Mouse (Mus musculus) CD4-positive, CD25-positive, alpha-beta regulatory T cell, adult 2 months (primary cell): ENCODE measurements around the gene Sin3a.
A peak's percentile ranks its signal among the peaks of the same experiment; 100 is the strongest.

Source experiments
- DNase-seq: peaks from one replicate; pipeline ENCODE4 v3.0.0-alpha.2; 2012; ENCODE audit warnings: low read depth, low spot score

Gene Sin3a

GRCm38 (mm10) chr9:57137246-57137645 is 65.4 kb downstream of the Sin3a start:
- no peak for DNase-seq

GRCm38 (mm10) chr9:57137777-57138176 is 65.9 kb downstream of the Sin3a start:
- DNase-seq = no peak

- no peak for DNase-seq
These were observed 66.7 kb downstream of the Sin3a start for GRCm38 (mm10) chr9:57138507-57138906.

- no peak for DNase-seq
These were observed 67.3 kb downstream of the Sin3a start for GRCm38 (mm10) chr9:57139110-57139509.

GRCm38 (mm10) chr9:57139571-57139970 is 67.7 kb downstream of the Sin3a start:
- no peak for DNase-seq

GRCm38 (mm10) chr9:57141417-57142353 is 69.8 kb downstream of the Sin3a start:
- no peak for DNase-seq

GRCm38 (mm10) chr9:57143212-57143611 is 71.4 kb downstream of the Sin3a start:
- no peak for DNase-seq

GRCm38 (mm10) chr9:57144830-57145229 is 73.0 kb downstream of the Sin3a start:
- no peak for DNase-seq

GRCm38 (mm10) chr9:57146451-57147066 is 74.7 kb downstream of the Sin3a start:
- DNase-seq = no peak

- no peak for DNase-seq
These were observed 75.6 kb downstream of the Sin3a start for GRCm38 (mm10) chr9:57147205-57148143.

- peak; percentile 91 for DNase-seq
These were observed 76.5 kb downstream of the Sin3a start, which contains the start of gene Neil1 for GRCm38 (mm10) chr9:57148144-57148878. Gene Neil1 (minus strand): TSS chr9:57148305.

GRCm38 (mm10) chr9:57149021-57149420 is 77.2 kb downstream of the Sin3a start:
- DNase-seq = no peak

GRCm38 (mm10) chr9:57150192-57150591 is 78.4 kb downstream of the Sin3a start:
- no peak for DNase-seq

GRCm38 (mm10) chr9:57152331-57152730 is 80.5 kb downstream of the Sin3a start:
- no peak for DNase-seq

- no peak for DNase-seq
These were observed 84.5 kb downstream of the Sin3a start for GRCm38 (mm10) chr9:57156383-57156782.

GRCm38 (mm10) chr9:57156823-57157222 is 85.0 kb downstream of the Sin3a start:
- no peak for DNase-seq

- peak; percentile 71 for DNase-seq
These were observed 85.7 kb downstream of the Sin3a start for GRCm38 (mm10) chr9:57157499-57157898.

- peak; percentile 93 for DNase-seq
These were observed 86.2 kb downstream of the Sin3a start, which contains the start of gene Commd4 for GRCm38 (mm10) chr9:57158013-57158470. Gene Commd4 (minus strand): TSS chr9:57158331.

GRCm38 (mm10) chr9:57158506-57158905 is 86.7 kb downstream of the Sin3a start:
- no peak for DNase-seq

- no peak for DNase-seq
These were observed 90.7 kb downstream of the Sin3a start for GRCm38 (mm10) chr9:57162496-57162895.

- DNase-seq = no peak
These were observed 91.3 kb downstream of the Sin3a start for GRCm38 (mm10) chr9:57163137-57163536.
